Mouse (Mus musculus) forelimb bud, embryonic 11.5 days (tissue): ENCODE data around the gene Marc2.

Experiments used
- DNase-seq: peaks from one replicate; pipeline ENCODE4 v3.0.0-alpha.2; 2012; ENCODE audit warnings: low read depth, low spot score

The Marc2 gene

DNA sequence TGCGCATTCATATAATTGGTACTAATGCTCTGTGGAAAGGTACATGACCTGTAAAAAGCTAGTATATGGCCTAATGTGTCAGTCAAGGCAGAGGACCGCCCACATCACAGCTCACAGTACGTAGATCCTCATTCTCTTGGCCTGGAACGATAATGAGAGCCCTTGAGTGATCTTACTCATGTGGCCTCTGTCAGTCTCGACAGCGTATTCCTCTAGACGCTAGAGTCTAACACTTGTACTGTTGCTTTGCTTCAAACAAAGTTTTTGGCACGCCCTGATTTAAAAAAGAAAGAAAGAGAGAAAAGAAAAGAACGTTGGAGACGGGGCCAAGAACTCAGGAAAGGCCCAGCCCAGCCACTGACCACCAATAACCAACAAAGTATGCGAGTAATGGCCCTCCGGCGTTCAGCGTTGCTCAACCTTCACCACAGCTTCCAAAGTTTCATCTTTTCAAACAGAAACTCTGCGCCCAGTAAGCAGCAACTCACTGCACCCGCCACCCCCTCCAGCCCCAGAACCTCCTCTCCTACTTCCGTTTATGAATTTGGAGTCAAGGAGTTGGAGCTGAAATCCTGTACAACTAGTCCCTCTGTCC lies 37.7 kb downstream of the Marc2 start:
- DNase-seq, result no peak

- DNase-seq, result no peak
Measured at GRCm38 (mm10) chr1:184807627-184808417, 38.4 kb downstream of the Marc2 start.

DNA sequence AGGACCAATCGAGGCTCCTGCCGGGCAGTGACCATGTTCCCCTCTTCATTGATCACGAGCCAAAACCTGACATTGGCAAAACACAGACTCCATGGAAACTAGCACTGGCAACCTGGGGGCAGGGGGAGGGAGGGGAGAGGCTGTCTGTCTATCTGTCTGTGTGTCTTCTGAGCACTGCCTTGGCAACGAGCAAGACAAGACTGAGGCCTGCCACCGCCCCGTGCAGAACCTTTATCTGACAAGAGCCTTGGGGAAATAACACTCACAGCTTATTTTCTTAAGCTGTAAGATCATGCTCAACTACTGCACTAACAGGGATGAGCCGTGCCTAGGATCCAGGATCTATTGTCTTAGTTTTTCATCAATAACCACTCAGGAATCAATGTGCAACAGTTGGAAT lies 39.1 kb downstream of the Marc2 start:
- no peak for DNase-seq

- DNase-seq, result no peak
Measured at GRCm38 (mm10) chr1:184805749-184806148, 40.5 kb downstream of the Marc2 start.

DNA sequence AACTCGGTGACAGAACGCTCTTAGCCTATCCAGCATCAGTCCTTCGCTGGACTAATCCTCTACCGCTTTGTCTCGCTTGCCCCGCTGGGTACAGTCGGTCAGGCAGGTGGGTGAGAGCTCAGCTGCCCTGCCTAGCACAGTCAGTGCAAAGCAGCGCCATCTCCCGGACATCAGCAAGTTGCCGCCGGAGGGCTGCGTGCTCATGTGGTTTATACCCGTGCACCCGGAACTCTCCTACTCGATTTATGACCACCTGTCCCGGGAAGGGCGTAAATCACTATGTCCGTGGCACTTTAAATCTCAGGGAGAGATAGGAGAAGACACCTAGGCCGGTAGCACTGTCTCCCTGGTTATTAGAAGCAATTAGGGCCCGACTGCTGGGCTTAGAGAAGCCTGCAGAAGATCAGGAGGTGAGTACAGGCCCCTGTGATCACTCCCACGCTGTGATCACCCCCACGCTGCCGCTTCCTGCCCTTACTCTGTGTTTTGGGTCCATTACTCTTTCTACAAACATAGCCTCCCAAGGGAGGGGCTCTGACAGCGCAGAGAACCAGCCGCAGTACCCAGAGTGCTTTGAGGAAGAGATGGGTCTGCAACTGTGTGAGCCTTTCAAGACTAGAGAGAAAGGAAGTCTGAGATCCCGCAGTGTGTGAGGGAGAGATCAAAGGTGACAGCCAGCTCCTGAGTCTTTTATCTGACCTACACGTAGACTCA lies 52.9 kb downstream of the Marc2 start:
- DNase-seq, result peak; percentile 50

- peak; percentile 46 for DNase-seq
Measured at GRCm38 (mm10) chr1:184791109-184791508, 55.1 kb downstream of the Marc2 start.

GRCm38 (mm10) chr1:184786376-184787151 lies 59.7 kb downstream of the Marc2 start:
- no peak for DNase-seq

GRCm38 (mm10) chr1:184783641-184784040 lies 62.6 kb downstream of the Marc2 start:
- no peak for DNase-seq

- no peak for DNase-seq
Measured at GRCm38 (mm10) chr1:184782161-184782513, 64.1 kb downstream of the Marc2 start.

DNA sequence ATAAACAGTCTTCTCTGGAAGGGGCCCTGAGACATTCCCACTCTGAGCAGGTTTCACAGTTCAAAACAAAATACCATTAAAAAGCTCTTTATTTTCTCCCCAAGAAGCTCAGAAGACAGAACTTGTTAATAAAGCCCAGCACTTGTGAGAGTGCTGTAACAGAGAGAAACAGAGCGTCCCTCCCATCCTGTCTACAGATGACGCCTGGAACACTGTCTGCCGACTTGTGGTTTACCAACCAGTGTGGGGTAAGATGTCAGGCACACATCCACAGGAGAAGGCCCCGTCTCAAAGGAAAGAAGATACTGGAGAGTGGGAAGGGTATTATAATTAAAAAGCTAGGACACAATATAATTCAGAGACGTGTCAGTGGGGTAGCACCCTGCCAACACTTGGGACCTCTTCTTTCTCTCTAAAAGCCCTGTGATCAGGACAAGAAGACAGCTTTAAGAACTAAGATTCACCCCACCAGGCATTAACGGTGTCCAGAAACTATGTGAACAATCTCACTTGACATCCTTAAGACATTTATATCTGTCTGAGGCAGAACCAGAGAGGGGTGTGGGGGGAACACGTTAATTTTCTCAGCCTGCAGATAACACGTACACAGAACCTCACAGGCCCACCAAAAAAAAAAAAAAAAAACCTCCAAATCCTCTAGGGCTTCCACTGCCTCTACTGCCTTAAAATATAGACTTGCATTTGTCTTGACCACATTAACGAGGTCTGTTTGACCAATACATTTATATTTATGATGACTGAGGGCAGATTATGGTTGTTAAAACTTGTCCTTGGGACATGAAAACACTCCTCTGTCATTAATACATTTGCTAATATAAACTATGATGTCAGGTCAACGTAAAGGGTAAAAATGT lies 64.7 kb downstream of the Marc2 start:
- no peak for DNase-seq

GRCm38 (mm10) chr1:184778157-184778556 lies 68.1 kb downstream of the Marc2 start:
- DNase-seq, result no peak

DNA sequence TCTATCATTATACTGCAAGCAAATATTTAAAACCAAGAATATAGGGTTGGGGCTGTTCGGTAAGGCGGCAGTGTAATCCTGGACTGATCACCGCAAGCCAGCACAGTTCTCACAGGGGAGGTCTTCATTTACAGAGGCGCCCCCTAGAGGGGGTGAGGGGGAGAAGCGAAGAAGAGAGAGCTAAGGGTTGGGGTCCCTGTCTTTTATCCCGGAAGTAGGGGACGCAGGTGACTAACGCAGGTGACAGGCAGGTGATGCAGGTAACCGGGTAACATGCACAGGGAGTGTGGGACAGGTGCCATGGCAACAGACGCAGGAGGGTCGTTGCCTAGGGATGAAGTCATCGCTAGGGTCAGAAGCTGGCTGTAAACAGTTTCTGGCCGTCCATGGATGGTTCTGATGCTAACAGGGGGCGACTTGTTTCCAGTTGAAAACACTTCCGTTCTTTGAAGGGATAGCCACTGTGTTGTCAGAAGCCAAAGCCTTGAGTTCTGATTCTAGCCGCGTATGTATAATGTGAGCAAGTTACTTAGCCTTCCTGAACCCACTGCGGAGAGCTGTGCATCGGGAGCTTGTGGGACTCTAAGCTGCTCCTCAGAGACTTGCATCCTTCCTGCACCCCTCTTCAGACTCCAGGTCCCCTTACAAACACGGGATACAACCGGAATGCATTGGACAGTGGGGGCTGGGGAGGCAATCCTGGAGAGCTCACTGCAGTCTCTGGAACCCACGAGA lies 69.0 kb downstream of the Marc2 start:
- DNase-seq, result no peak

DNA sequence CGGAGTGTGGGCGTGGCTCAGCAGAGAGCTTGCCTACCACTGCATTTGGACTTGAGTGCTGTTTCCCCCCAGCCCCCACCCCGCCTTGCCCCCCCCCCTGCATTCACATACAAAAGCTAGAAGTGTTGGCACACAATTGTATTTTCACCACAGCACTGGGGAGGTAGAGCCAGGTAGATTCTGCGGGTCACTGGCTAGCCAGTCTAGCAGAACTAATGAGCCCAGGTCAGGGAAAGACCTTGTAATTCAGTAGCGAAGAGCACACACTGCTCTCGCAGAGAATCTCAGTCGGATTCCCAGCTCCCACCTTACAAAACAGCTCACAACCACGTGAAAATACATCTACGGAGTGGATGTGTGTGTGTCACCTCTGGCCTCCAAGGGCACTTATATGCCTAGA lies 71.0 kb downstream of the Marc2 start:
- no peak for DNase-seq

- DNase-seq, result no peak
Measured at GRCm38 (mm10) chr1:184771891-184772249, 74.4 kb downstream of the Marc2 start.

DNA sequence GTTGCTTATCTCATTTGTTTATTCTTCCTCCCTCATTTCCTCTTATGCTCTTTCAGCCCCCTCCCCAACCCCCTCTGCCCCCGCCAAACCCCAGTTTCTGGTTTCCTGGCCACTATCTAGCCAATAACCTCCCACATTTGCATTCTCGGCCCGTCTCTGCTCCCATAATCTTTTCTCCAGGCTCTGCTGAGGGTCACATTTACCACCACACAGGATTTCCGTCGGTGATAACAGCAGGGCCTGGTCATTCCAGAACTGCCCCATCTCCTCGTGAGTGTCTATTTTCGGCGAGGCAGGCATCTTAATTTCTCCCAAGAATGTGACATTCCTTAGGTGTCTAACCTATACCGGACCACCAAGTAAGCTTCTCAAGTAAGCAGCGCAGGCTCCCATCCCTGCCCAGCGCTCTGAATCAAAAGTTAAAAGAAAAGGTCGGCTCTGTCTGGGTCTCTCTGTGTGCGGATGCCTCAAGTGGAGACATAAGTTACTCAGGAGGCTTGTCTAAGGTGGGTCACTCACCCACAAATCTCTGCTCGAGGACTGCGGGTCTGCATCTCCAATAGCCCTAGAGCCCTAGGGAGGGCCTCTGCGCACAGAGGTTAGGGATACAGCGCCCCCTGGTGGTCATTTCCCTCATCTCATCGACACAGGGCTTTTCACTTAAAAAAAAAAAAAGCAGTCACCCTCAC lies 74.9 kb downstream of the Marc2 start:
- peak; percentile 84 for DNase-seq

DNA sequence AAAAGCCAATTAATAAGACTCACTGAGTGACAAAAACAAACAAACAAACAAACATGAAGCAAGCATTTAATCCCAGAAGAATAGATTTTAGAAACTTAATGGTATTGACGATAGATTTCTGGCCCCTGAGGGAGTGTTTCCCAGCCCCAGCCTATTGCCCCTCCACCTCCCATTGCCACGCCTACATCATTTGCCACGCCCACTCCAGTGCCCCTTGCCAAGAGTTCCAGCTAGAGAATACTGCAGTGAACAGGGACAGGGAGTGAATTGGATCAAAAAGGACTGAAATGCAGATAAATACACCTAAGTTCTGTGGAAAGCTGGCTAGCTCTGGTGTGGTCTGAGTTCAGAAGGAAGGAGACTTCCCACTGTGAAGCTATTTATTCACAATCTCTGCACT lies 82.4 kb downstream of the Marc2 start:
- no peak for DNase-seq
